Mouse (Mus musculus) left cerebral cortex, postnatal 36 days (tissue): ENCODE data around the gene Dnajb12. TPM values are rescaled to one million over a fixed set of nuclear protein-coding genes. Genes with fewer than 3 reads are reported as not detected.

ENCODE experiments used
- DNase-seq, 2 experiments: peaks; one replicate each; pipeline ENCODE4 v3.0.0; 2021 to 2022; ENCODE audit warnings: low spot score in 2 of 2, mixed read lengths in 1 of 2
- intact Hi-C: fragments of 180-260 bp; cut with DNase I; formaldehyde crosslinking; loops from one replicate; pipeline ENCODE4 v1.15.1; 2025
- total RNA-seq, 2 experiments: library from RNA; stranded (reverse); gene quantifications; 2 replicates each; pipeline ENCODE4 v1.2.3; 2021

Gene Dnajb12
- total RNA-seq, 2 experiments from 2014 or later: 51.8 to 56.0 TPM

DNA sequence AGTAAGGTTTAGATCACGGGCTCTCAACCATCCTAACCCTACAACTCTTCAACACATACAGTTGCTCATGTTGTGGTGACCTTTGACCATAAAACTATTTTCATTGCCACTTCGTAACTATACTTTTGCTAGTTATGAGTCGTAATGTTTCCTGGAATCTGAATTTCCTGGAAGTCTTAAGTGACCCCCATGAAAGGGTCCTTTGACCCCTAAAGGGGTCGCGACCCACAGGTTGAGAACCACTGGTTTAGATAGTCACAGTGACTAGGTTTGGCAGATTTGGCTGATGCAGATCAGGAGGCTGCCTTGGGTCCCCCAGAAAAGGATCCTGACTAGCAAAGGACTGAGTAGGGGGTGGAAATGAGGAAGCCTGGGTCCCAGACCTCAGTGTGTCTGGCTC, 59.3 kb downstream of the Dnajb12 start:
- intact Hi-C loops: no loop called here

DNA sequence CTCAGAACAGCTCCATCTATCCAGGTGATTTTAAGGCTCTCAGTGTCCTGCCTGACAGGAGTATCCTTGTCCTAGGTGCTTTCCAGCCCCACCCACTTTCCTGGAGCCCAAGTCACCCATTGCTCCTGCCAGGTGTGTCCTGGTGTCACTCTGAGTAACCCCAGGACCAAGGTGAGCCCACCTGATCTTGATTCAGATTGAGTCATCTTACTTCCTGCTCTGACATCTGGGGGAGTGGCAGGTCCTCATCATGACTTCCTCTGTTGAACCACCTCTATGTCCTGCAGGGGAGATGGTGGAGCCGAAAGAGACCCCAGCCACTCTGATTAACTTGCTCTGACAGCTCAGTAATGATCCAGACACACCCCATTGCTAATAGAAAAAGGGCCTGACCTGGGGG, 59.7 kb downstream of the Dnajb12 start:
- no peak for DNase-seq
- intact Hi-C loops: no loop called here

More for the DNA sequence above, 59.3 kb downstream of the Dnajb12 start:
- no peak for DNase-seq

DNA sequence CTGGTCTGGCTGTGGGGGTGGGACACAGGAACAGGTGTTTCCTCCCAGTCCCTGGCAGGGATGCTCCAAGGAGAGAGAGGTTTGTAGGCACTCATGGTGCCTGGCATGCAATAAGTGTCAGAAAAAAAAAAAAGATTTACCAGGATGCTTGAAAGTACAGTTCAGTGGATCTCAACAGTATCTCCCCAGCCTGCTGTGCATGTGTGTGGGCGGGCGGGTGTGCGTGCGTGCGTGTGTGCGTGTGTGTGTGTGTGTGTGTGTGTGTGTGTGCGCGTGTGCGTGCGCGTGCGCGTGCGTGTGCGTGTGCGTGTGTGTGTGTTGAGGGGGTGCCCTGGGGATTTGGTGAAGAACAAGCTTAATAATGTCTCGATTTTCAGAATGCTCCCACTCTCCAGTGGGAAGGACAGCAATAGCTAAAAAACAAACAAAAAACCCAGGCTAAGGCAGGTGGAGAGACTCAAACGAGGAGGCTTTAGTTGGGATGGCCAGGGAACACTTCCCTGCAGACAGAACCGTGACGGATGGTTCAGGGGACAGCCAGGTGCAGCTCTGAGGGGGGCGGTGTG, 63.0 kb downstream of the Dnajb12 start:
- DNase-seq: peak in 1 of 2 experiments; percentile 49
- intact Hi-C loops: no loop called here

- intact Hi-C loops: no loop called here
- DNase-seq: peak; percentile 66 to 73
These were observed 63.6 kb downstream of the Dnajb12 start for GRCm38 (mm10) chr10:59942847-59943420.

GRCm38 (mm10) chr10:59943421-59943989, 64.1 kb downstream of the Dnajb12 start:
- peak in 1 of 2 experiments; percentile 61 for DNase-seq
- intact Hi-C loops: no loop called here

DNA sequence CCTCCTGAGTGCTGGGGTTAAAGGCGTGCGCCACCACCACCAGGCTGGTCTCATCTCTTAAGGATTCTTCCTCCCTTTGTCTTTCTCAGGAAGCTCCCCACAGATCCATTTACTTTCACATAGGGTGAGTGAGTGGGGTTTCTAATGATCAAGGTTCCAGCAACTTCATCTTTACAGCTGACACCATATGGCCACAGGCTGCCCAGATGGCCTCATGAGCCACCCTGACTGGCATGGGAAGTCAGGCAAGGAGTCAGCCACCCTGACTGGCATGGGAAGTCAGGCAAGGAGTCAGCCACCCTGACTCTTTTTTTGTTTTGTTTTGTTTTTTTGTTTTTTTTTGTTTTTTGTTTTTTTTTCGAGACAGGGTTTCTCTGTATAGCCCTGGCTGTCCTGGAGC, 66.1 kb downstream of the Dnajb12 start:
- DNase-seq: no peak
- intact Hi-C loops: no loop called here

DNA sequence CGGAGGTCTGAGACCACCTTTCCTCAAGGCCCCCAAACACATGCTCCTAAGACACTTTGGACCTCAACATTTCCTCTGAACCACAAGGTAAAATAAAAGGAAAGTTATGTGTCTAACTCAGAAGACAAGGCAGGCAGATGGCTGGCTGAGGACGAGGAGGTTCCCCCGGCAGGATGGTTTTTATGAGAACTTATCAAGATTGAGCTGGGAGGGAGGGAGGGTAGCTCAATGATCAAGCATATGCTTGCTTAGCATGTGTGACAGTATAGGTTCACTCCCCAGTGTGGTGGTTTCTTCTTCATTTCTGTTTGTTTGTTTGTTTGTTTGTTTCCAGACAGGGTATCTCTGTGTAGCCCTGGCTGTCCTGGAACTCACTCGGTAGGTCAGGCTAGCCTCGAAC, 67.0 kb downstream of the Dnajb12 start:
- DNase-seq: no peak
- intact Hi-C loops: no loop called here

- intact Hi-C loops: no loop called here
- DNase-seq: no peak
These were observed 68.1 kb downstream of the Dnajb12 start for GRCm38 (mm10) chr10:59947296-59948073.

DNA sequence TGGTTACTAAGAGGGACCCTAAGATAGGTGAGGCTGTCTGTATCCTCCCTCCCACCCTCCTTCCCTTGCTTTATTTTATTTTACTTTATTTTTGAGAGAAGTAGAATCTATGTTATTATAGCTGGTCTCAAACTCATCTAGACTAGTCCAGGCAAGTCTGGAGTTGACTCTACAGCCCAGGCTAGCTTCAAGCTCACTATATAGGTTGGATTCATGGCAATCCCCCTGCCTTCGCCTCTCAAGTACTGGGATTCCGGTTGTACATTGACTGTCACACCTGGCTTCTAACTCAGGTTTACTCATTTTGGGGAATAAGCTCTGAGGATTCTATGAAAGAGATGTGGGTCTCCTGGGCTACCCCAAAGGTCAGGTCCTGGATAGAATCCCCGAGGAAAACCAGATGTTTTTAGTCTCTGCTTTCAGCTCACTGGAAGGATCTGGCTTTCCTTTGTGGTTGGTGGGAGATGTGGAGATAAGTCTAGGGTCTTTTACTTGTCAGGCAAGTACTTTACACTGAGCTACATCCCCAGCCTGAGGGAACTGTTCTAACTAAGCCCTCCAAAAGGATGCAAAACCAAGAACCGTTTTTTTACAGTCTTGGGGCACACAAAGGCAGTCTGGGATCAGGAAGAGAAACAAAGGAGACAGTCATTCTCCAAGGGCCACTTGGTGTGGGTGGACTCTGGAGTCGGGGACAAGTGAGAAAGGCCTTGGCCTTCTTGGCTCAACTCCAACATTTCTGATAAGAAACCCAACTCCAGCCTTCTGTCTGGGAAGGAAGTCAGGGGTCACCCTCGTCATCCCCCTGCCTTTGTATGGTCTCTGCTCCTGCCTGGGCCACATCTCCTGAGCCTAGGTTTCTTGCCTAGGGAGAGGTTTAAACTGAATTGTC, 69.3 kb downstream of the Dnajb12 start:
- DNase-seq: peak in 1 of 2 experiments; percentile 28
- intact Hi-C loops: no loop called here

Other genes with a start within 250 kb of the Dnajb12 start
- gene Micu1, start 177.1 kb upstream of the Dnajb12 start, total RNA-seq: 10 to 100 TPM; 87.9 to 94.2 TPM
- 10 to 100 TPM; 33.5 to 58.5 TPM for gene Ddit4, start 72.3 kb downstream of the Dnajb12 start, total RNA-seq
- gene Ascc1, start 123.2 kb downstream of the Dnajb12 start, total RNA-seq: 10 to 100 TPM; 16.2 to 17.4 TPM
- gene Anapc16, start 123.6 kb downstream of the Dnajb12 start, total RNA-seq: 10 to 100 TPM; 62.0 to 66.6 TPM
- 100 to 1,000 TPM; 562 to 569 TPM for gene Spock2, start 226.7 kb downstream of the Dnajb12 start, total RNA-seq